Mouse (Mus musculus): ENCODE results near the gene Iqgap2. TPM values are rescaled to one million over a fixed set of nuclear protein-coding genes. Genes with fewer than 3 reads are reported as not detected.

Gene Iqgap2
- polyA plus RNA-seq, 1 experiment from 2014 or later: 24.7 TPM

- no peak overlapping the region for H3K27ac ChIP-seq (ENCODE audit: low read depth)
Observed at GRCm38 (mm10) chr13:95909244-95909643, 17.5 kb upstream of the Iqgap2 start.

GRCm38 (mm10) chr13:95902696-95903095, 11.0 kb upstream of the Iqgap2 start:
- Histone ChIP-seq H3K36me3 (ENCODE audit: control insufficient read depth, insufficient read depth, low read length) (no peaks in the 10 kb centered on the region), H3K4me1 (replicated peaks; ENCODE audit: control insufficient read depth, insufficient read depth, low read length) (no peaks in the 10 kb centered on the region), H3K27me3 (replicated peaks; ENCODE audit: control insufficient read depth, insufficient read depth, low read length) (no peaks in the 10 kb centered on the region), H3K9me3 (ENCODE audit: control insufficient read depth, low read length) (peaks cover 3% of the 10 kb centered on the region; the same call in 1 of the 2 replicates), H3K4me3 (ENCODE audit: low read depth, low read length) (no peak overlapping the region), H3K9ac (ENCODE audit: low read length) (no peak overlapping the region), H3K27ac (ENCODE audit: low read depth) (no peak overlapping the region), H3K4me2 (ENCODE audit: low read length) (no peak overlapping the region)
- DNase-seq (ENCODE audit: low spot score): no peak
- WGBS: 93% methylated on average over 3 of the region's 3 CpGs
- ATAC-seq (replicated peaks; ENCODE audit: low FRiP score, low TSS enrichment, low read depth): no peak

More at GRCm38 (mm10) chr13:95909244-95909643, 17.5 kb upstream of the Iqgap2 start:
- Histone ChIP-seq H3K4me1 (replicated peaks; ENCODE audit: control insufficient read depth, insufficient read depth, low read length) (no peaks in the 10 kb centered on the region), H3K9ac (ENCODE audit: low read length) (no peak overlapping the region), H3K36me3 (ENCODE audit: control insufficient read depth, insufficient read depth, low read length) (no peaks in the 10 kb centered on the region), H3K4me3 (ENCODE audit: low read depth, low read length) (no peak overlapping the region), H3K4me2 (ENCODE audit: low read length) (no peak overlapping the region), H3K27me3 (replicated peaks; ENCODE audit: control insufficient read depth, insufficient read depth, low read length) (no peaks in the 10 kb centered on the region), H3K9me3 (ENCODE audit: control insufficient read depth, low read length) (peaks cover 3% of the 10 kb centered on the region; the same call in 1 of the 2 replicates)
- ATAC-seq (replicated peaks; ENCODE audit: low FRiP score, low TSS enrichment, low read depth): no peak
- DNase-seq (ENCODE audit: low spot score): no peak
- WGBS: 79% methylated on average over 2 of the region's 2 CpGs

- H3K27me3 ChIP-seq (replicated peaks; ENCODE audit: control insufficient read depth, insufficient read depth, low read length): no peaks in the 10 kb centered on the region
- no peak overlapping the region for H3K9ac ChIP-seq (ENCODE audit: low read length)
- H3K27ac ChIP-seq (ENCODE audit: low read depth): no peak overlapping the region
- no peaks in the 10 kb centered on the region for H3K36me3 ChIP-seq (ENCODE audit: control insufficient read depth, insufficient read depth, low read length)
- 29% methylated on average over 1 of the region's 1 CpGs for WGBS
- no peak overlapping the region for H3K4me3 ChIP-seq (ENCODE audit: low read depth, low read length)
- ATAC-seq (replicated peaks; ENCODE audit: low FRiP score, low TSS enrichment, low read depth) (no peak), DNase-seq (ENCODE audit: low spot score) (no peak)
- no peaks in the 10 kb centered on the region for H3K4me1 ChIP-seq (replicated peaks; ENCODE audit: control insufficient read depth, insufficient read depth, low read length)
- H3K9me3 ChIP-seq (ENCODE audit: control insufficient read depth, low read length): no peaks in the 10 kb centered on the region
- H3K4me2 ChIP-seq (ENCODE audit: low read length): no peak overlapping the region
Observed at GRCm38 (mm10) chr13:95899885-95900650, 8.3 kb upstream of the Iqgap2 start.

- DNase-seq (ENCODE audit: low spot score) (no peak), ATAC-seq (replicated peaks; ENCODE audit: low FRiP score, low TSS enrichment, low read depth) (no peak)
- no peaks in the 10 kb centered on the region for H3K36me3 ChIP-seq (ENCODE audit: control insufficient read depth, insufficient read depth, low read length)
- 90% methylated on average over 6 of the region's 6 CpGs for WGBS
- 0 out of 2 replicates have a peak, but pooled peaks cover 4% of the 10 kb centered on the region for H3K4me1 ChIP-seq (replicated peaks; ENCODE audit: control insufficient read depth, insufficient read depth, low read length)
- H3K27ac ChIP-seq (ENCODE audit: low read depth): no peak overlapping the region
- no peaks in the 10 kb centered on the region for H3K27me3 ChIP-seq (replicated peaks; ENCODE audit: control insufficient read depth, insufficient read depth, low read length)
- H3K4me3 ChIP-seq (ENCODE audit: low read depth, low read length): no peak overlapping the region
- no peaks in the 10 kb centered on the region for H3K9me3 ChIP-seq (ENCODE audit: control insufficient read depth, low read length)
- H3K4me2 ChIP-seq (ENCODE audit: low read length): no peak overlapping the region
- H3K9ac ChIP-seq (ENCODE audit: low read length): no peak overlapping the region
Observed at GRCm38 (mm10) chr13:95896501-95896900, 4.8 kb upstream of the Iqgap2 start.

GRCm38 (mm10) chr13:95893166-95893565, 1.4 kb upstream of the Iqgap2 start:
- H3K9ac ChIP-seq (ENCODE audit: low read length): no peak overlapping the region
- WGBS: 93% methylated on average over 4 of the region's 4 CpGs
- H3K27me3 ChIP-seq (replicated peaks; ENCODE audit: control insufficient read depth, insufficient read depth, low read length): no peaks in the 10 kb centered on the region
- DNase-seq (ENCODE audit: low spot score): no peak
- H3K9me3 ChIP-seq (ENCODE audit: control insufficient read depth, low read length): no peaks in the 10 kb centered on the region
- no peak overlapping the region for H3K27ac ChIP-seq (ENCODE audit: low read depth)
- no peak for ATAC-seq (replicated peaks; ENCODE audit: low FRiP score, low TSS enrichment, low read depth)
- H3K4me3 ChIP-seq (ENCODE audit: low read depth, low read length): no peak overlapping the region
- no peak overlapping the region for H3K4me2 ChIP-seq (ENCODE audit: low read length)
- H3K4me1 ChIP-seq (replicated peaks; ENCODE audit: control insufficient read depth, insufficient read depth, low read length): peaks cover 15% of the 10 kb centered on the region
- no peaks in the 10 kb centered on the region for H3K36me3 ChIP-seq (ENCODE audit: control insufficient read depth, insufficient read depth, low read length)

- WGBS: 22% methylated on average over 12 of the region's 12 CpGs
- no peaks in the 10 kb centered on the region for H3K9me3 ChIP-seq (ENCODE audit: control insufficient read depth, low read length)
- ATAC-seq (replicated peaks; ENCODE audit: low FRiP score, low TSS enrichment, low read depth): no peak
- peak overlapping the region; percentile 77 for H3K9ac ChIP-seq (ENCODE audit: low read length)
- H3K4me3 ChIP-seq (ENCODE audit: low read depth, low read length): peak overlapping the region; percentile 74
- H3K27me3 ChIP-seq (replicated peaks; ENCODE audit: control insufficient read depth, insufficient read depth, low read length): no peaks in the 10 kb centered on the region
- H3K4me1 ChIP-seq (replicated peaks; ENCODE audit: control insufficient read depth, insufficient read depth, low read length): peaks cover 15% of the 10 kb centered on the region
- no peaks in the 10 kb centered on the region for H3K36me3 ChIP-seq (ENCODE audit: control insufficient read depth, insufficient read depth, low read length)
- peak overlapping the region; percentile 39; the same call in 1 of the 2 replicates for H3K27ac ChIP-seq (ENCODE audit: low read depth)
- peak overlapping the region; percentile 89 for H3K4me2 ChIP-seq (ENCODE audit: low read length)
- peak; percentile 58 for DNase-seq (ENCODE audit: low spot score)
Observed at GRCm38 (mm10) chr13:95892611-95893145, 956 bp upstream of the Iqgap2 start.

GRCm38 (mm10) chr13:95891926-95892610, 346 bp upstream of the Iqgap2 start:
- under 1% methylated on average over 24 of the region's 52 CpGs for WGBS
- peak overlapping the region; percentile 89 for H3K4me2 ChIP-seq (ENCODE audit: low read length)

GRCm38 (mm10) chr13:95890851-95891471, 761 bp downstream of the Iqgap2 start:
- Histone ChIP-seq H3K27ac (ENCODE audit: low read depth) (peak overlapping the region; percentile 69), H3K4me1 (replicated peaks; ENCODE audit: control insufficient read depth, insufficient read depth, low read length) (peaks cover 15% of the 10 kb centered on the region), H3K9ac (ENCODE audit: low read length) (peak overlapping the region; percentile 77), H3K4me3 (ENCODE audit: low read depth, low read length) (peak overlapping the region; percentile 74), H3K9me3 (ENCODE audit: control insufficient read depth, low read length) (no peaks in the 10 kb centered on the region), H3K4me2 (ENCODE audit: low read length) (peak overlapping the region; percentile 89), H3K27me3 (replicated peaks; ENCODE audit: control insufficient read depth, insufficient read depth, low read length) (no peaks in the 10 kb centered on the region), H3K36me3 (ENCODE audit: control insufficient read depth, insufficient read depth, low read length) (no peaks in the 10 kb centered on the region)
- no peak for DNase-seq (ENCODE audit: low spot score)
- peak; percentile 72 for ATAC-seq (replicated peaks; ENCODE audit: low FRiP score, low TSS enrichment, low read depth)
- WGBS: under 1% methylated on average over 33 of the region's 33 CpGs

More at GRCm38 (mm10) chr13:95891926-95892610, 346 bp upstream of the Iqgap2 start:
- Histone ChIP-seq H3K27me3 (replicated peaks; ENCODE audit: control insufficient read depth, insufficient read depth, low read length) (no peaks in the 10 kb centered on the region), H3K9me3 (ENCODE audit: control insufficient read depth, low read length) (no peaks in the 10 kb centered on the region), H3K4me1 (replicated peaks; ENCODE audit: control insufficient read depth, insufficient read depth, low read length) (peaks cover 15% of the 10 kb centered on the region), H3K27ac (ENCODE audit: low read depth) (peak overlapping the region; percentile 69), H3K4me3 (ENCODE audit: low read depth, low read length) (peak overlapping the region; percentile 74), H3K9ac (ENCODE audit: low read length) (peak overlapping the region; percentile 77), H3K36me3 (ENCODE audit: control insufficient read depth, insufficient read depth, low read length) (no peaks in the 10 kb centered on the region)
- ATAC-seq (replicated peaks; ENCODE audit: low FRiP score, low TSS enrichment, low read depth) (peak; percentile 85), DNase-seq (ENCODE audit: low spot score) (peak; percentile 97)
